Mouse (Mus musculus): ENCODE data around the gene Lysmd3.
"Not testable (repeated sequence)": the region's sequence is repeated elsewhere in the genome, so short reads cannot be mapped to it uniquely, and the experiment has no call there.

Gene Lysmd3

GRCm38 (mm10) chr13:81657351-81658052 is at the start of gene Lysmd3:
Gene Lysmd3, plus strand, starts transcription at chr13:81657663.
- peak; percentile 49 for DNase-seq (ENCODE audit: low spot score)

- DNase-seq (ENCODE audit: low spot score) = no peak
Observed at GRCm38 (mm10) chr13:81610349-81610748, 47.1 kb upstream of the Lysmd3 start.

- not testable (repeated sequence) for DNase-seq (ENCODE audit: low spot score)
Observed at GRCm38 (mm10) chr13:81627861-81628260, 29.6 kb upstream of the Lysmd3 start.

- DNase-seq (ENCODE audit: low spot score) = no peak
Observed at GRCm38 (mm10) chr13:81628631-81629190, 28.8 kb upstream of the Lysmd3 start.

- no peak for DNase-seq (ENCODE audit: low spot score)
Observed at GRCm38 (mm10) chr13:81629395-81629794, 28.1 kb upstream of the Lysmd3 start.

- no peak for DNase-seq (ENCODE audit: low spot score)
Observed at GRCm38 (mm10) chr13:81630566-81630965, 26.9 kb upstream of the Lysmd3 start.

GRCm38 (mm10) chr13:81632720-81633415 is 24.6 kb upstream of the Lysmd3 start, which contains the start of gene Adgrv1:
Gene Adgrv1, minus strand, starts transcription at chr13:81633154.
- no peak for DNase-seq (ENCODE audit: low spot score)

GRCm38 (mm10) chr13:81639624-81640023 is 17.8 kb upstream of the Lysmd3 start:
- no peak for DNase-seq (ENCODE audit: low spot score)

- no peak for DNase-seq (ENCODE audit: low spot score)
Observed at GRCm38 (mm10) chr13:81640881-81641280, 16.6 kb upstream of the Lysmd3 start.

- no peak for DNase-seq (ENCODE audit: low spot score)
Observed at GRCm38 (mm10) chr13:81641289-81642045, 16.0 kb upstream of the Lysmd3 start.

GRCm38 (mm10) chr13:81642491-81643149 is 14.8 kb upstream of the Lysmd3 start:
- no peak for DNase-seq (ENCODE audit: low spot score)

GRCm38 (mm10) chr13:81644047-81644565 is 13.4 kb upstream of the Lysmd3 start:
- DNase-seq (ENCODE audit: low spot score) = no peak

GRCm38 (mm10) chr13:81646348-81646747 is 11.1 kb upstream of the Lysmd3 start:
- DNase-seq (ENCODE audit: low spot score) = no peak

- not testable (repeated sequence) for DNase-seq (ENCODE audit: low spot score)
Observed at GRCm38 (mm10) chr13:81650382-81650781, 7.1 kb upstream of the Lysmd3 start.

- no peak for DNase-seq (ENCODE audit: low spot score)
Observed at GRCm38 (mm10) chr13:81656091-81656850, 1.2 kb upstream of the Lysmd3 start.

GRCm38 (mm10) chr13:81657008-81657350 is 484 bp upstream of the Lysmd3 start:
- no peak for DNase-seq (ENCODE audit: low spot score)

- no peak for DNase-seq (ENCODE audit: low spot score)
Observed at GRCm38 (mm10) chr13:81658053-81658752, 740 bp downstream of the Lysmd3 start.

- no peak for DNase-seq (ENCODE audit: low spot score)
Observed at GRCm38 (mm10) chr13:81663566-81664330, 6.3 kb downstream of the Lysmd3 start.

GRCm38 (mm10) chr13:81664331-81664698 is 6.9 kb downstream of the Lysmd3 start:
- no peak for DNase-seq (ENCODE audit: low spot score)

GRCm38 (mm10) chr13:81667713-81668112 is 10.2 kb downstream of the Lysmd3 start:
- DNase-seq (ENCODE audit: low spot score) = no peak
